Mouse (Mus musculus) spleen, postnatal 36 days (tissue): ENCODE data around the gene Acap1.
"Not testable (repeated sequence)": the region's sequence is repeated elsewhere in the genome, so short reads cannot be mapped to it uniquely, and the experiment has no call there.

Experiments used
- DNase-seq, 2 experiments: peaks; one replicate each; pipeline ENCODE4 v3.0.0; 2022; ENCODE audit warnings: low spot score in 2 of 2, mixed read lengths in 1 of 2

The Acap1 gene

GRCm38 (mm10) chr11:69876867-69877266 lies 18.5 kb downstream of the Acap1 start:
- DNase-seq = peak; percentile 80 to 83

- DNase-seq = peak in 1 of 2 experiments; percentile 39
Measured at GRCm38 (mm10) chr11:69876186-69876585, 19.2 kb downstream of the Acap1 start.

GRCm38 (mm10) chr11:69872451-69872850 lies 22.9 kb downstream of the Acap1 start:
- DNase-seq = no peak

- DNase-seq = no peak
Measured at GRCm38 (mm10) chr11:69871822-69872221, 23.5 kb downstream of the Acap1 start.

GRCm38 (mm10) chr11:69870289-69871069 lies 24.9 kb downstream of the Acap1 start:
- no peak for DNase-seq

- DNase-seq = no peak
Measured at GRCm38 (mm10) chr11:69867335-69867734, 28.0 kb downstream of the Acap1 start.

GRCm38 (mm10) chr11:69865561-69865960 lies 29.8 kb downstream of the Acap1 start:
- DNase-seq = no peak

- no peak for DNase-seq
Measured at GRCm38 (mm10) chr11:69864138-69864860, 31.0 kb downstream of the Acap1 start.

GRCm38 (mm10) chr11:69863729-69864128 lies 31.6 kb downstream of the Acap1 start:
- DNase-seq = not testable (repeated sequence)

- DNase-seq = no peak
Measured at GRCm38 (mm10) chr11:69858113-69858998, 37.0 kb downstream of the Acap1 start, which contains the start of gene Tnk1. TSS of gene Tnk1 (minus strand) at chr11:69858730.

GRCm38 (mm10) chr11:69855347-69855746 lies 40.0 kb downstream of the Acap1 start:
- DNase-seq = peak; percentile 56 to 64

GRCm38 (mm10) chr11:69854680-69855079 lies 40.7 kb downstream of the Acap1 start:
- DNase-seq = no peak

- peak; percentile 71 to 82 for DNase-seq
Measured at GRCm38 (mm10) chr11:69853994-69854393, 41.3 kb downstream of the Acap1 start.

- no peak for DNase-seq
Measured at GRCm38 (mm10) chr11:69850754-69851153, 44.6 kb downstream of the Acap1 start.

GRCm38 (mm10) chr11:69849884-69850283 lies 45.5 kb downstream of the Acap1 start:
- DNase-seq = no peak

GRCm38 (mm10) chr11:69849128-69849527 lies 46.2 kb downstream of the Acap1 start:
- no peak for DNase-seq

GRCm38 (mm10) chr11:69848021-69848420 lies 47.3 kb downstream of the Acap1 start:
- no peak for DNase-seq

- no peak for DNase-seq
Measured at GRCm38 (mm10) chr11:69846738-69847688, 48.3 kb downstream of the Acap1 start.

GRCm38 (mm10) chr11:69846198-69846680 lies 49.1 kb downstream of the Acap1 start, which contains the start of gene Plscr3:
TSS of gene Plscr3 (plus strand) at chr11:69846376.
- peak; percentile 88 to 92 for DNase-seq

GRCm38 (mm10) chr11:69838714-69839104 lies 56.6 kb downstream of the Acap1 start:
- no peak for DNase-seq
